Mouse (Mus musculus) cerebral cortex, adult 2 months (tissue): Measurements from ENCODE around the gene Card10.

Experiments
- WGBS: fragments of 180-500 bp; shearing (Covaris S2); methylation state at CpG from one replicate; pipeline ENCODE4 v1.1.7; 2018; 5-methylcytosine and 5-hydroxymethylcytosine counted together

Gene Card10

GRCm38 (mm10) chr15:78772856-78773255, 30.0 kb downstream of the Card10 start:
- WGBS = 68% methylated on average over 14 of the region's 14 CpGs

- 71% methylated on average over 4 of the region's 4 CpGs for WGBS
Measured at GRCm38 (mm10) chr15:78772368-78772763, 30.5 kb downstream of the Card10 start.

- 70% methylated on average over 19 of the region's 19 CpGs for WGBS
Measured at GRCm38 (mm10) chr15:78771531-78772367, 31.1 kb downstream of the Card10 start.

GRCm38 (mm10) chr15:78770983-78771355, 31.9 kb downstream of the Card10 start:
- 47% methylated on average over 5 of the region's 5 CpGs for WGBS

- WGBS = 47% methylated on average over 9 of the region's 9 CpGs
Measured at GRCm38 (mm10) chr15:78770234-78770982, 32.4 kb downstream of the Card10 start.

GRCm38 (mm10) chr15:78769064-78769463, 33.8 kb downstream of the Card10 start:
- 92% methylated on average over 4 of the region's 4 CpGs for WGBS

GRCm38 (mm10) chr15:78763704-78764103, 39.1 kb downstream of the Card10 start:
- 87% methylated on average over 5 of the region's 5 CpGs for WGBS

- 46% methylated on average over 9 of the region's 10 CpGs for WGBS
Measured at GRCm38 (mm10) chr15:78763210-78763609, 39.6 kb downstream of the Card10 start.

- WGBS = 81% methylated on average over 13 of the region's 13 CpGs
Measured at GRCm38 (mm10) chr15:78761112-78761511, 41.7 kb downstream of the Card10 start.

GRCm38 (mm10) chr15:78758132-78758531, 44.7 kb downstream of the Card10 start:
- 93% methylated on average over 6 of the region's 6 CpGs for WGBS

GRCm38 (mm10) chr15:78755966-78756725, 46.7 kb downstream of the Card10 start:
- WGBS = 93% methylated on average over 12 of the region's 12 CpGs

GRCm38 (mm10) chr15:78755226-78755625, 47.6 kb downstream of the Card10 start:
- WGBS = 77% methylated on average over 3 of the region's 3 CpGs

- WGBS = 74% methylated on average over 5 of the region's 5 CpGs
Measured at GRCm38 (mm10) chr15:78754144-78754543, 48.7 kb downstream of the Card10 start.

- 59% methylated on average over 6 of the region's 6 CpGs for WGBS
Measured at GRCm38 (mm10) chr15:78750608-78751350, 52.1 kb downstream of the Card10 start.

- WGBS = 71% methylated on average over 5 of the region's 5 CpGs
Measured at GRCm38 (mm10) chr15:78749855-78750254, 53.0 kb downstream of the Card10 start.

- 9% methylated on average over 5 of the region's 5 CpGs for WGBS
Measured at GRCm38 (mm10) chr15:78744206-78744605, 58.6 kb downstream of the Card10 start.

- 82% methylated on average over 10 of the region's 10 CpGs for WGBS
Measured at GRCm38 (mm10) chr15:78742831-78743230, 60.0 kb downstream of the Card10 start.

- WGBS = 71% methylated on average over 12 of the region's 12 CpGs
Measured at GRCm38 (mm10) chr15:78740662-78741061, 62.2 kb downstream of the Card10 start.

GRCm38 (mm10) chr15:78737146-78737545, 65.7 kb downstream of the Card10 start:
- 67% methylated on average over 6 of the region's 6 CpGs for WGBS

GRCm38 (mm10) chr15:78736681-78737100, 66.2 kb downstream of the Card10 start:
- WGBS = 41% methylated on average over 7 of the region's 7 CpGs

GRCm38 (mm10) chr15:78736181-78736579, 66.7 kb downstream of the Card10 start:
- WGBS = 55% methylated on average over 3 of the region's 3 CpGs
